In the genomic region with DNA sequence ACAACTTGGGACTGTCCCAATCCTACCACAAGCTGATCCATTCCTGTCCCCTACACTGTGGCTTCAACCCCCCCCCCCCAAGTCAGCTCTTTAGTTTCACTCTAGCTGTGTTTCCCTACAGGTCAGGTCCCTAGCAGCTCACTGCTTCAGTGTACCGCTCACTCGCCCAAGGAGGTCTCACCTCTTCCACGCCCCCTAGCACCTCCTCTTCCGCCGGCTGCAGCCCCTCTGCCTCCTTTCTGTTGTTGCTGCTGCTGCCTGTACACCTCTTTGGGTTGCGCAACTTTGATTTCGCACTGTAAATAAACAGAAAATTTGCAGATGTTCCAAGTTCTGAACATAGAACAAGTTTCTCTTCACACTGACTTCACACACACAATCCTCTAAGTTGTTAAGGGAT, we compare ENCODE assay signal across 8 mouse cellular contexts. TPM values are rescaled to one million over a fixed set of nuclear protein-coding genes. Genes with fewer than 3 reads are reported as not detected.
DNase-seq lines count a peak whose midpoint lies in the region; ATAC-seq and TF ChIP-seq lines count a peak whose summit lies in the region.

No protein-coding gene starts in this region.

- H3K36me3 ChIP-seq in hindbrain, embryonic 10.5 days, result peaks cover 63% of the 10 kb centered on the region
- H3K36me3 ChIP-seq in lung, embryonic 15.5 days, result peaks cover 49% of the 10 kb centered on the region
- peaks cover 7% of the 10 kb centered on the region; the same call in 1 of the 2 replicates for H3K36me3 ChIP-seq in stomach, postnatal 0 days (ENCODE audit: control insufficient read depth, insufficient read depth, low read length)

- no peak for ATAC-seq in CD4-positive, CD25-positive, alpha-beta regulatory T cell, adult 4 months
- no peak for ATAC-seq in lung, embryonic 15.5 days (ENCODE audit: borderline replicate concordance, extremely low read depth, low FRiP score, low TSS enrichment)
- ATAC-seq in stomach, postnatal 0 days (ENCODE audit: low FRiP score, low TSS enrichment), result no peak

- H3K27ac ChIP-seq in hindbrain, embryonic 10.5 days, result no peak overlapping the region
- no peak overlapping the region for H3K27ac ChIP-seq in lung, embryonic 15.5 days
- no peak overlapping the region for H3K27ac ChIP-seq in stomach, postnatal 0 days (replicated peaks)

- peak; percentile 44 for DNase-seq in CD4-positive, CD25-positive, alpha-beta regulatory T cell, adult 2 months (ENCODE audit: low read depth, low spot score)
- peak; percentile 73 for DNase-seq in ES-CJ7 (ENCODE audit: low read depth, low spot score)
- DNase-seq in hindbrain, embryonic 10.5 days (ENCODE audit: low spot score), result no peak
- DNase-seq in stomach, postnatal 0 days (ENCODE audit: low spot score), result peak; percentile 36
- DNase-seq in testis, postnatal 10 days (ENCODE audit: low spot score), result no peak
- no peak for DNase-seq in adrenal gland, adult 8-10 months

- no peaks in the 10 kb centered on the region for H3K27me3 ChIP-seq in hindbrain, embryonic 10.5 days (ENCODE audit: insufficient read depth, poor library complexity, severe bottlenecking)
- H3K27me3 ChIP-seq in lung, embryonic 15.5 days, result no peaks in the 10 kb centered on the region
- H3K27me3 ChIP-seq in stomach, postnatal 0 days (ENCODE audit: control insufficient read depth, insufficient read depth, low read length), result no peaks in the 10 kb centered on the region

- no peaks in the 10 kb centered on the region for H3K9me3 ChIP-seq in hindbrain, embryonic 10.5 days
- H3K9me3 ChIP-seq in lung, embryonic 15.5 days, result no peaks in the 10 kb centered on the region
- no peaks in the 10 kb centered on the region for H3K9me3 ChIP-seq in stomach, postnatal 0 days (ENCODE audit: control insufficient read depth, low read length)

- WGBS in hindbrain, embryonic 10.5 days, result 38% methylated on average over 7 of the region's 7 CpGs
- WGBS in lung, embryonic 15.5 days, result 7% methylated on average over 7 of the region's 7 CpGs
- 7% methylated on average over 7 of the region's 7 CpGs for WGBS in stomach, postnatal 0 days

- TF ChIP-seq CTCF in stomach, postnatal 0 days (IDR thresholded peaks at IDR 0.05; ENCODE audit: low read depth), result no peak

- peak overlapping the region; percentile 95 for H3K4me3 ChIP-seq in hindbrain, embryonic 10.5 days
- peak overlapping the region; percentile 98 for H3K4me3 ChIP-seq in lung, embryonic 15.5 days
- peak overlapping the region; percentile 94 for H3K4me3 ChIP-seq in stomach, postnatal 0 days (ENCODE audit: low read depth, low read length)

- peaks cover 34% of the 10 kb centered on the region for H3K4me1 ChIP-seq in hindbrain, embryonic 10.5 days (replicated peaks)
- H3K4me1 ChIP-seq in lung, embryonic 15.5 days, result peaks cover 27% of the 10 kb centered on the region
- 0 out of 2 replicates have a peak, but pooled peaks cover 2% of the 10 kb centered on the region for H3K4me1 ChIP-seq in stomach, postnatal 0 days (replicated peaks; ENCODE audit: control insufficient read depth, insufficient read depth)

- TF ChIP-seq EP300 in stomach, postnatal 0 days (optimal IDR thresholded peaks at IDR 0.05), result no peak

- H3K4me2 ChIP-seq in lung, embryonic 15.5 days, result peak overlapping the region; percentile 83
- peak overlapping the region; percentile 82 for H3K4me2 ChIP-seq in stomach, postnatal 0 days (replicated peaks; ENCODE audit: low read depth)

- H3K9ac ChIP-seq in lung, embryonic 15.5 days, result peak overlapping the region; percentile 99
- no peak overlapping the region for H3K9ac ChIP-seq in stomach, postnatal 0 days (ENCODE audit: low read length)

RNA-seq across cellular contexts. Expression of gene Hnrnpdl, which starts 2.8 kb away (rescaled TPM):
- polyA plus RNA-seq in CD4-positive, CD25-positive, alpha-beta regulatory T cell, adult 4 months (2017; shearing (Covaris generic)), result 100 to 1,000 TPM; 120 to 126 TPM
- polyA plus RNA-seq in hindbrain, embryonic 10.5 days (2016; fragmentation: Nextera tagmentation; extraction: Ambion mirVana), result 193 and 212 TPM in 2 replicates
- 153 and 157 TPM in 2 replicates for polyA plus RNA-seq in lung, embryonic 15.5 days (2015; fragmentation: Nextera tagmentation; extraction: Ambion mirVana)
- 58.8 and 58.9 TPM in 2 replicates for polyA plus RNA-seq in stomach, postnatal 0 days (2015; fragmentation: Nextera tagmentation; extraction: Ambion mirVana)
- total RNA-seq in adrenal gland, adult 8-10 months (2022), result 100 to 1,000 TPM in 3 of 4 experiments, 10 to 100 TPM in 1; 73.6 to 207 (median 150) TPM

RNA-seq across cellular contexts. Expression of gene Enoph1, which starts 3.1 kb away (rescaled TPM):
- polyA plus RNA-seq in CD4-positive, CD25-positive, alpha-beta regulatory T cell, adult 4 months (2017; shearing (Covaris generic)), result 10 to 100 TPM; 30.4 to 31.8 TPM
- polyA plus RNA-seq in hindbrain, embryonic 10.5 days (2016; fragmentation: Nextera tagmentation; extraction: Ambion mirVana), result 46.9 and 52.1 TPM in 2 replicates
- 48.4 and 51.1 TPM in 2 replicates for polyA plus RNA-seq in lung, embryonic 15.5 days (2015; fragmentation: Nextera tagmentation; extraction: Ambion mirVana)
- polyA plus RNA-seq in stomach, postnatal 0 days (2015; fragmentation: Nextera tagmentation; extraction: Ambion mirVana), result 23.4 and 23.5 TPM in 2 replicates
- total RNA-seq in adrenal gland, adult 8-10 months (2022), result 10 to 100 TPM; 38.5 to 54.6 (median 41.4) TPM

RNA-seq across cellular contexts. Expression of gene 4930524J08Rik, which starts 57.8 kb away (rescaled TPM):
- not detected for polyA plus RNA-seq in CD4-positive, CD25-positive, alpha-beta regulatory T cell, adult 4 months (2017; shearing (Covaris generic))
- 1.7 and 1.9 TPM in 2 replicates for polyA plus RNA-seq in hindbrain, embryonic 10.5 days (2016; fragmentation: Nextera tagmentation; extraction: Ambion mirVana)
- polyA plus RNA-seq in lung, embryonic 15.5 days (2015; fragmentation: Nextera tagmentation; extraction: Ambion mirVana), result 2.0 and 2.2 TPM in 2 replicates
- 1.9 and 2.6 TPM in 2 replicates for polyA plus RNA-seq in stomach, postnatal 0 days (2015; fragmentation: Nextera tagmentation; extraction: Ambion mirVana)
- 1 to 10 TPM; 1.2 to 2.2 (median 1.7) TPM for total RNA-seq in adrenal gland, adult 8-10 months (2022)

RNA-seq across cellular contexts. Expression of gene Hnrnpd, which starts 57.9 kb away (rescaled TPM):
- 10 to 100 TPM; 28.6 to 54.5 TPM for polyA plus RNA-seq in CD4-positive, CD25-positive, alpha-beta regulatory T cell, adult 4 months (2017; shearing (Covaris generic))
- polyA plus RNA-seq in hindbrain, embryonic 10.5 days (2016; fragmentation: Nextera tagmentation; extraction: Ambion mirVana), result 247 and 280 TPM in 2 replicates
- polyA plus RNA-seq in lung, embryonic 15.5 days (2015; fragmentation: Nextera tagmentation; extraction: Ambion mirVana), result 201 and 229 TPM in 2 replicates
- 53.5 and 61.4 TPM in 2 replicates for polyA plus RNA-seq in stomach, postnatal 0 days (2015; fragmentation: Nextera tagmentation; extraction: Ambion mirVana)
- 100 to 1,000 TPM in 3 of 4 experiments, 10 to 100 TPM in 1; 72.1 to 188 (median 154) TPM for total RNA-seq in adrenal gland, adult 8-10 months (2022)

Comparison
In these comparisons a context has a peak if more than half of its experiments do, and no peak if none do; other contexts are left out.
1. DNase-seq: peak in CD4-positive, CD25-positive, alpha-beta regulatory T cell, adult 2 months (single experiment), ES-CJ7 (single experiment) and stomach, postnatal 0 days (single experiment); none in hindbrain, embryonic 10.5 days (single experiment), testis, postnatal 10 days (single experiment) and adrenal gland, adult 8-10 months (single experiment).
2. Peak in every context shown above with its lines, with median percentiles within 50 percentile points of each other: H3K4me3 ChIP-seq.